Mouse (Mus musculus): ENCODE results near the gene Kif2c. TPM values are rescaled to one million over a fixed set of nuclear protein-coding genes. Genes with fewer than 3 reads are reported as not detected.
A peak's percentile ranks its signal among the peaks of the same experiment; 100 is the strongest.

The Kif2c gene
- polyA plus RNA-seq, 1 experiment from 2014 or later = 108 TPM

GRCm38 (mm10) chr4:117125348-117125909, 57.0 kb downstream of the Kif2c start, which contains the start of gene Btbd19:
Gene Btbd19, minus strand, starts transcription at chr4:117125725.
- Histone ChIP-seq H3K4me1 (replicated peaks) (peaks cover 26% of the 10 kb centered on the region), H3K4me2 (peak within 1 kb of the TSS; percentile 37), H3K36me3 (peaks cover 12% of the 10 kb centered on the region), H3K9ac (replicated peaks) (peak within 1 kb of the TSS; percentile 51), H3K27me3 (no peaks in the 10 kb centered on the region), H3K9me3 (no peaks in the 10 kb centered on the region), H3K27ac (peak within 1 kb of the TSS; percentile 81), H3K4me3 (replicated peaks) (no peak within 1 kb of the TSS)
- WGBS = 27% methylated on average over 8 of the region's 8 CpGs
- no peak for ATAC-seq (ENCODE audit: insufficient number of reproducible peaks, insufficient read depth, low FRiP score, low TSS enrichment, low read depth)

GRCm38 (mm10) chr4:117124518-117125347, 57.7 kb downstream of the Kif2c start:
- H3K9ac ChIP-seq (replicated peaks) = peak overlapping the region; percentile 51; the same call in 1 of the 2 replicates
- ATAC-seq (ENCODE audit: insufficient number of reproducible peaks, insufficient read depth, low FRiP score, low TSS enrichment, low read depth) = no peak
- no peaks in the 10 kb centered on the region for H3K27me3 ChIP-seq
- peak overlapping the region; percentile 81 for H3K27ac ChIP-seq
- no peaks in the 10 kb centered on the region for H3K9me3 ChIP-seq
- 61% methylated on average over 14 of the region's 14 CpGs for WGBS
- peak overlapping the region; percentile 37 for H3K4me2 ChIP-seq
- no peak overlapping the region for H3K4me3 ChIP-seq (replicated peaks)
- H3K4me1 ChIP-seq (replicated peaks) = peaks cover 30% of the 10 kb centered on the region
- H3K36me3 ChIP-seq = peaks cover 12% of the 10 kb centered on the region

GRCm38 (mm10) chr4:117124218-117124517, 58.3 kb downstream of the Kif2c start:
- H3K27me3 ChIP-seq = no peaks in the 10 kb centered on the region
- 85% methylated on average over 3 of the region's 3 CpGs for WGBS
- peaks cover 12% of the 10 kb centered on the region for H3K36me3 ChIP-seq
- peaks cover 32% of the 10 kb centered on the region for H3K4me1 ChIP-seq (replicated peaks)
- ATAC-seq (ENCODE audit: insufficient number of reproducible peaks, insufficient read depth, low FRiP score, low TSS enrichment, low read depth) = no peak
- no peak overlapping the region for H3K4me3 ChIP-seq (replicated peaks)
- no peak overlapping the region for H3K4me2 ChIP-seq
- H3K9ac ChIP-seq (replicated peaks) = no peak overlapping the region
- no peak overlapping the region for H3K27ac ChIP-seq
- H3K9me3 ChIP-seq = no peaks in the 10 kb centered on the region

- no peak overlapping the region for H3K4me2 ChIP-seq
Observed at GRCm38 (mm10) chr4:117123546-117124217, 58.8 kb downstream of the Kif2c start.

GRCm38 (mm10) chr4:117122209-117122608, 60.2 kb downstream of the Kif2c start:
- Histone ChIP-seq H3K4me2 (no peak overlapping the region), H3K27me3 (no peaks in the 10 kb centered on the region), H3K27ac (no peak overlapping the region), H3K36me3 (no peaks in the 10 kb centered on the region), H3K4me1 (replicated peaks) (peaks cover 32% of the 10 kb centered on the region), H3K9me3 (no peaks in the 10 kb centered on the region), H3K4me3 (replicated peaks) (no peak overlapping the region), H3K9ac (replicated peaks) (no peak overlapping the region)
- 87% methylated on average over 4 of the region's 4 CpGs for WGBS
- ATAC-seq (ENCODE audit: insufficient number of reproducible peaks, insufficient read depth, low FRiP score, low TSS enrichment, low read depth) = no peak

More at GRCm38 (mm10) chr4:117123546-117124217, 58.8 kb downstream of the Kif2c start:
- Histone ChIP-seq H3K36me3 (peaks cover 8% of the 10 kb centered on the region), H3K9ac (replicated peaks) (no peak overlapping the region), H3K27me3 (no peaks in the 10 kb centered on the region), H3K4me1 (replicated peaks) (peaks cover 32% of the 10 kb centered on the region), H3K27ac (no peak overlapping the region), H3K9me3 (no peaks in the 10 kb centered on the region), H3K4me3 (replicated peaks) (no peak overlapping the region)
- 81% methylated on average over 7 of the region's 9 CpGs for WGBS
- ATAC-seq (ENCODE audit: insufficient number of reproducible peaks, insufficient read depth, low FRiP score, low TSS enrichment, low read depth) = no peak

GRCm38 (mm10) chr4:117120445-117121414, 61.7 kb downstream of the Kif2c start:
- Histone ChIP-seq H3K4me3 (replicated peaks) (peak overlapping the region; percentile 71), H3K9me3 (no peaks in the 10 kb centered on the region), H3K9ac (replicated peaks) (peak overlapping the region; percentile 67), H3K27me3 (no peaks in the 10 kb centered on the region), H3K4me1 (replicated peaks) (peaks cover 26% of the 10 kb centered on the region), H3K27ac (peak overlapping the region; percentile 86), H3K4me2 (peak overlapping the region; percentile 100), H3K36me3 (peaks cover under 1% of the 10 kb centered on the region; the same call in 1 of the 2 replicates)
- WGBS = under 1% methylated on average over 69 of the region's 69 CpGs
- peak; percentile 91 for ATAC-seq (ENCODE audit: insufficient number of reproducible peaks, insufficient read depth, low FRiP score, low TSS enrichment, low read depth)

- whole genome bisulfite sequencing = 6% methylated on average over 10 of the region's 10 CpGs
- H3K27ac ChIP-seq = peak overlapping the region; percentile 86
- peak overlapping the region; percentile 100 for H3K4me2 ChIP-seq
- H3K4me3 ChIP-seq (replicated peaks) = peak overlapping the region; percentile 71
- H3K9ac ChIP-seq (replicated peaks) = peak overlapping the region; percentile 67
- no peaks in the 10 kb centered on the region for H3K27me3 ChIP-seq
- peaks cover 7% of the 10 kb centered on the region; the same call in 1 of the 2 replicates for H3K36me3 ChIP-seq
- H3K9me3 ChIP-seq = no peaks in the 10 kb centered on the region
- ATAC-seq (ENCODE audit: insufficient number of reproducible peaks, insufficient read depth, low FRiP score, low TSS enrichment, low read depth) = no peak
- H3K4me1 ChIP-seq (replicated peaks) = peaks cover 20% of the 10 kb centered on the region
Observed at GRCm38 (mm10) chr4:117120052-117120444, 62.4 kb downstream of the Kif2c start.

GRCm38 (mm10) chr4:117119636-117120035, 62.8 kb downstream of the Kif2c start:
- 73% methylated on average over 5 of the region's 5 CpGs for WGBS
- Histone ChIP-seq H3K4me3 (replicated peaks) (peak overlapping the region; percentile 71), H3K9me3 (no peaks in the 10 kb centered on the region), H3K27me3 (no peaks in the 10 kb centered on the region), H3K4me1 (replicated peaks) (peaks cover 15% of the 10 kb centered on the region), H3K4me2 (peak overlapping the region; percentile 100), H3K9ac (replicated peaks) (peak overlapping the region; percentile 67), H3K36me3 (peaks cover 11% of the 10 kb centered on the region), H3K27ac (peak overlapping the region; percentile 86)
- no peak for ATAC-seq (ENCODE audit: insufficient number of reproducible peaks, insufficient read depth, low FRiP score, low TSS enrichment, low read depth)

- ATAC-seq (ENCODE audit: insufficient number of reproducible peaks, insufficient read depth, low FRiP score, low TSS enrichment, low read depth) = no peak
Observed at GRCm38 (mm10) chr4:117117931-117118330, 64.5 kb downstream of the Kif2c start.

GRCm38 (mm10) chr4:117115592-117115991, 66.8 kb downstream of the Kif2c start:
- Histone ChIP-seq H3K27me3 (no peaks in the 10 kb centered on the region), H3K9me3 (no peaks in the 10 kb centered on the region), H3K27ac (no peak overlapping the region), H3K4me3 (replicated peaks) (no peak overlapping the region), H3K4me1 (replicated peaks) (peaks cover 6% of the 10 kb centered on the region), H3K36me3 (peaks cover 45% of the 10 kb centered on the region), H3K4me2 (no peak overlapping the region), H3K9ac (replicated peaks) (no peak overlapping the region)
- ATAC-seq (ENCODE audit: insufficient number of reproducible peaks, insufficient read depth, low FRiP score, low TSS enrichment, low read depth) = no peak
- WGBS = 72% methylated on average over 5 of the region's 5 CpGs

More at GRCm38 (mm10) chr4:117117931-117118330, 64.5 kb downstream of the Kif2c start:
- Histone ChIP-seq H3K4me1 (replicated peaks) (peaks cover 12% of the 10 kb centered on the region), H3K4me2 (no peak overlapping the region), H3K36me3 (peaks cover 27% of the 10 kb centered on the region), H3K9me3 (no peaks in the 10 kb centered on the region), H3K27ac (no peak overlapping the region), H3K27me3 (no peaks in the 10 kb centered on the region), H3K4me3 (replicated peaks) (no peak overlapping the region), H3K9ac (replicated peaks) (no peak overlapping the region)
- 91% methylated on average over 7 of the region's 7 CpGs for WGBS
